Mouse (Mus musculus) hindbrain, embryonic 14.5 days (tissue): Measurements from ENCODE around the gene Gm13697. TPM values are rescaled to one million over a fixed set of nuclear protein-coding genes. Genes with fewer than 3 reads are reported as not detected.

Experiments
- ATAC-seq: fragments of 200-750 bp; cut with Nextera tagmentation; 2 replicates; pipeline ENCODE4 v1.8.0; 2017; ENCODE audit warnings: moderate number of reproducible peaks, mild to moderate bottlenecking, moderate TSS enrichment, moderate library complexity; ENCODE audit not compliant: low FRiP score
- DNase-seq: peaks from one replicate; pipeline ENCODE4 v3.0.0-alpha.2; 2015; ENCODE audit warnings: low spot score
- H3K27ac ChIP-seq: fragments of 300-500 bp; sonication (generic); 2 replicates; pipeline ENCODE4 v1.5.1; 2014; ENCODE audit warnings: mild to moderate bottlenecking, moderate library complexity
- H3K27me3 ChIP-seq: fragments of 300-500 bp; sonication (generic); 2 replicates; pipeline ENCODE4 v1.6.1; 2014; ENCODE audit warnings: mild to moderate bottlenecking, low read length, mixed read lengths; ENCODE audit not compliant: control insufficient read depth, insufficient read depth
- H3K36me3 ChIP-seq: fragments of 300-500 bp; sonication (generic); replicated peaks from 2 replicates; pipeline ENCODE4 v1.6.1; 2014; ENCODE audit not compliant: control insufficient read depth, insufficient read depth
- H3K4me1 ChIP-seq: fragments of 300-500 bp; sonication (generic); replicated peaks from 2 replicates; pipeline ENCODE4 v1.6.1; 2014; ENCODE audit warnings: antibody characterized with exemption, low read length, mixed read lengths; ENCODE audit not compliant: control insufficient read depth, insufficient read depth
- H3K4me2 ChIP-seq: fragments of 300-500 bp; sonication (generic); replicated peaks from 2 replicates; pipeline ENCODE4 v1.6.1; 2014; ENCODE audit warnings: mild to moderate bottlenecking, moderate library complexity
- H3K4me3 ChIP-seq: fragments of 300-500 bp; sonication (generic); replicated peaks from 2 replicates; pipeline ENCODE4 v1.5.1; 2014; ENCODE audit warnings: mild to moderate bottlenecking, low read length
- H3K9ac ChIP-seq: fragments of 300-500 bp; sonication (generic); 2 replicates; pipeline ENCODE4 v1.6.1; 2014
- H3K9me3 ChIP-seq: fragments of 300-500 bp; sonication (generic); 2 replicates; pipeline ENCODE4 v1.6.1; 2016; ENCODE audit warnings: low read length; ENCODE audit not compliant: control insufficient read depth
- WGBS: fragments of 180-500 bp; shearing (Covaris S2); extraction: QIAGEN DNeasy Blood & Tissue Kit; methylation state at CpG from one replicate; pipeline ENCODE4 v1.1.7; 2014; 5-methylcytosine and 5-hydroxymethylcytosine counted together
- polyA plus RNA-seq: library from polyadenylated mRNA; unstranded; fragments of >200 nt; fragmentation: Nextera tagmentation; extraction: Ambion mirVana; gene quantifications from 2 replicates; pipeline ENCODE4 v1.2.1, GENCODE M21; 2014

Gm13697 gene
- polyA plus RNA-seq, 1 experiment from 2014 or later, result not detected

- Histone ChIP-seq H3K27me3 (no peaks in the 10 kb centered on the region), H3K4me3 (no peak overlapping the region), H3K9me3 (no peaks in the 10 kb centered on the region), H3K4me2 (no peak overlapping the region), H3K27ac (no peak overlapping the region), H3K4me1 (no peaks in the 10 kb centered on the region), H3K36me3 (no peaks in the 10 kb centered on the region), H3K9ac (no peak overlapping the region)
- DNase-seq (no peak), ATAC-seq (no peak)
- WGBS, result 79% methylated on average over 2 of the region's 2 CpGs
Measured at GRCm38 (mm10) chr2:84021930-84022329, 37.4 kb downstream of the Gm13697 start.

GRCm38 (mm10) chr2:84022905-84023304 is 38.4 kb downstream of the Gm13697 start:
- H3K27ac ChIP-seq, result no peak overlapping the region
- no peaks in the 10 kb centered on the region for H3K9me3 ChIP-seq
- DNase-seq, result no peak
- no peak for ATAC-seq
- no peaks in the 10 kb centered on the region for H3K27me3 ChIP-seq
- H3K9ac ChIP-seq, result no peak overlapping the region
- 89% methylated on average over 2 of the region's 2 CpGs for WGBS
- H3K4me2 ChIP-seq, result no peak overlapping the region
- H3K4me1 ChIP-seq, result no peaks in the 10 kb centered on the region
- H3K36me3 ChIP-seq, result no peaks in the 10 kb centered on the region
- H3K4me3 ChIP-seq, result no peak overlapping the region

GRCm38 (mm10) chr2:84023319-84023718 is 38.8 kb downstream of the Gm13697 start:
- no peak for ATAC-seq
- Histone ChIP-seq H3K4me2 (no peak overlapping the region), H3K9me3 (no peaks in the 10 kb centered on the region), H3K4me1 (no peaks in the 10 kb centered on the region), H3K4me3 (no peak overlapping the region), H3K9ac (no peak overlapping the region), H3K36me3 (no peaks in the 10 kb centered on the region), H3K27me3 (no peaks in the 10 kb centered on the region), H3K27ac (no peak overlapping the region)
- WGBS, result 84% methylated on average over 2 of the region's 2 CpGs
- DNase-seq, result no peak

DNA sequence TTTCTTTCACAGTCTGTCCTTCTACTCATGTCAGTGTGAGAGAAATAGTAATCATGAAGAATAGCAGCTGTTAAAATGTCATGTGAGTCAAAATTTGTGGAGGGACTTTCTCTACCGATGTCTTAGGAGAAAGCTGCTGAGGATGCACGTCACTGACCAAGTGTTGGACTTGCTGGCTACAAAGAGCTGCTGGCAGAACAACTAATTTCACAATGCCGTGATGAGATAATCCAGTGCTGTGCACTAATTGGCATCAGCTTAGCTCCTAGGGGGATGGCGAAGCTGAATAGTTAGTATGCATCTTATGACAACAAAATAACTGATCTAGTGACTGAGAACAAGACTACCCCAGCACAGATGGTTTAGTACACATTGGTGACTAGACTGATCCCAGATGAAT is 40.7 kb downstream of the Gm13697 start:
- Histone ChIP-seq H3K4me1 (no peaks in the 10 kb centered on the region), H3K27me3 (no peaks in the 10 kb centered on the region), H3K27ac (no peak overlapping the region), H3K9me3 (no peaks in the 10 kb centered on the region), H3K9ac (no peak overlapping the region), H3K4me2 (no peak overlapping the region), H3K4me3 (no peak overlapping the region), H3K36me3 (no peaks in the 10 kb centered on the region)
- WGBS, result 66% methylated on average over 4 of the region's 4 CpGs
- ATAC-seq (no peak), DNase-seq (no peak)

GRCm38 (mm10) chr2:84032505-84032904 is 48.0 kb downstream of the Gm13697 start:
- DNase-seq (no peak), ATAC-seq (no peak)
- Histone ChIP-seq H3K4me2 (no peak overlapping the region), H3K36me3 (no peaks in the 10 kb centered on the region), H3K9me3 (no peaks in the 10 kb centered on the region), H3K27ac (no peak overlapping the region), H3K4me3 (no peak overlapping the region), H3K27me3 (no peaks in the 10 kb centered on the region), H3K4me1 (no peaks in the 10 kb centered on the region), H3K9ac (no peak overlapping the region)
- 87% methylated on average over 2 of the region's 2 CpGs for WGBS

GRCm38 (mm10) chr2:84035997-84036396 is 51.5 kb downstream of the Gm13697 start:
- Histone ChIP-seq H3K9me3 (no peaks in the 10 kb centered on the region), H3K4me1 (no peaks in the 10 kb centered on the region), H3K36me3 (no peaks in the 10 kb centered on the region), H3K9ac (no peak overlapping the region), H3K27me3 (no peaks in the 10 kb centered on the region), H3K4me3 (no peak overlapping the region), H3K27ac (no peak overlapping the region), H3K4me2 (no peak overlapping the region)
- WGBS, result 90% methylated on average over 4 of the region's 4 CpGs
- ATAC-seq (no peak), DNase-seq (no peak)

Other genes with a start within 250 kb of the Gm13697 start
- gene Fam171b, start 172.1 kb upstream of the Gm13697 start, polyA plus RNA-seq, result 85.7 and 98.4 TPM in 2 replicates
- not detected in 2 replicates for gene Zswim2, start 43.5 kb upstream of the Gm13697 start, polyA plus RNA-seq
- gene Gm13698, start 29.1 kb upstream of the Gm13697 start, polyA plus RNA-seq, result not detected in 2 replicates
- gene Gm13693, start 23.2 kb upstream of the Gm13697 start, polyA plus RNA-seq, result not detected in 2 replicates
- not detected in 2 replicates for gene Gm13695, start 17.4 kb upstream of the Gm13697 start, polyA plus RNA-seq
- gene Gm13696, start 11.6 kb upstream of the Gm13697 start, polyA plus RNA-seq, result not detected in 2 replicates
- gene Gm13694, start 5.8 kb upstream of the Gm13697 start, polyA plus RNA-seq, result not detected in 2 replicates
- not detected in 2 replicates for gene Gm13691, start 5.8 kb downstream of the Gm13697 start, polyA plus RNA-seq